Comparison of ENCODE assay signal across 9 mouse cellular contexts in genomic region chr4:154247207-154248091, GRCm38 (mm10). TPM values are rescaled to one million over a fixed set of nuclear protein-coding genes. Genes with fewer than 3 reads are reported as not detected.
DNase-seq lines count a peak whose midpoint lies in the region; ATAC-seq and TF ChIP-seq lines count a peak whose summit lies in the region.
"Had no signal": no experiment of that assay in that cellular context is flagged by ENCODE, and none has a peak within 500 bp of the region (broad histone marks: within the 10 kb centered on the region; RNA-seq: fewer than 3 reads in every experiment).

No protein-coding gene starts in this region.

- TF ChIP-seq CTCF in kidney, postnatal 0 days (IDR thresholded peaks at IDR 0.05; ENCODE audit: low read depth), result no peak
- TF ChIP-seq CTCF in embryonic fibroblast, embryonic 13.5 days (IDR thresholded peaks at IDR 0.05; ENCODE audit: borderline replicate concordance, insufficient read depth, low read length), result no peak
- no peak for TF ChIP-seq CTCF in liver, embryonic 14.5 days (IDR thresholded peaks at IDR 0.05; ENCODE audit: low read depth)

- H3K9ac ChIP-seq in kidney, postnatal 0 days (ENCODE audit: low read depth, low read length), result no peak overlapping the region
- no peak overlapping the region for H3K9ac ChIP-seq in liver, embryonic 14.5 days (replicated peaks)
- H3K9ac ChIP-seq: hindbrain, embryonic 14.5 days; midbrain, embryonic 13.5 days had no signal

- H3K36me3 ChIP-seq in kidney, postnatal 0 days (ENCODE audit: insufficient read depth, low read length), result no peaks in the 10 kb centered on the region
- H3K36me3 ChIP-seq in liver, embryonic 14.5 days (replicated peaks; ENCODE audit: control insufficient read depth, insufficient read depth, low read depth), result no peaks in the 10 kb centered on the region
- H3K36me3 ChIP-seq: midbrain, embryonic 13.5 days had no signal

- H3K27me3 ChIP-seq in kidney, postnatal 0 days (ENCODE audit: insufficient read depth, low read length), result no peaks in the 10 kb centered on the region
- H3K27me3 ChIP-seq in liver, embryonic 14.5 days (ENCODE audit: control insufficient read depth, insufficient read depth, low read length), result no peaks in the 10 kb centered on the region

- 0 out of 2 replicates have a peak overlapping the region, but pooled peaks have one; percentile 39 for H3K4me2 ChIP-seq in kidney, postnatal 0 days (ENCODE audit: low read length)
- peak overlapping the region; percentile 58 for H3K4me2 ChIP-seq in liver, embryonic 14.5 days (ENCODE audit: low read depth)

- WGBS in kidney, postnatal 0 days, result 35% methylated on average over 22 of the region's 22 CpGs
- 57% methylated on average over 22 of the region's 22 CpGs for WGBS in liver, embryonic 14.5 days (ENCODE audit: insufficient replicate concordance)

- H3K9me3 ChIP-seq in kidney, postnatal 0 days (replicated peaks; ENCODE audit: low read length), result no peaks in the 10 kb centered on the region
- no peaks in the 10 kb centered on the region for H3K9me3 ChIP-seq in liver, embryonic 14.5 days (ENCODE audit: control insufficient read depth, low read length)
- H3K9me3 ChIP-seq: midbrain, embryonic 13.5 days had no signal

- TF ChIP-seq POLR2A in embryonic fibroblast, embryonic 13.5 days (IDR thresholded peaks at IDR 0.05; ENCODE audit: low read depth, low read length), result no peak

- H3K27ac ChIP-seq in kidney, postnatal 0 days, result no peak overlapping the region
- H3K27ac ChIP-seq in embryonic fibroblast, embryonic 13.5 days (ENCODE audit: insufficient read depth, low read length), result peak overlapping the region; percentile 18; the same call in 1 of the 2 replicates
- no peak overlapping the region for H3K27ac ChIP-seq in liver, embryonic 14.5 days
- H3K27ac ChIP-seq: hindbrain, embryonic 14.5 days; midbrain, embryonic 13.5 days had no signal

- DNase-seq in kidney, postnatal 0 days (ENCODE audit: low spot score), result no peak
- no peak for DNase-seq in kidney, adult 9 months
- DNase-seq in embryo, embryonic 11 days, result peak; percentile 37
- DNase-seq in liver, embryonic 14.5 days (ENCODE audit: low read depth in 3 of 3, low spot score in 3 of 3), result no peak
- DNase-seq in right cerebral cortex, postnatal 10 days (ENCODE audit: low spot score in 2 of 2), result no peak
- DNase-seq in retina, postnatal 1 day, result no peak

- TF ChIP-seq EP300 in liver, embryonic 14.5 days (IDR thresholded peaks at IDR 0.05; ENCODE audit: low read depth), result no peak

- no peaks in the 10 kb centered on the region for H3K4me1 ChIP-seq in kidney, postnatal 0 days (replicated peaks; ENCODE audit: insufficient read depth, low read length)
- H3K4me1 ChIP-seq in embryonic fibroblast, embryonic 13.5 days (ENCODE audit: control insufficient read depth, insufficient read depth, low read length), result peaks cover 16% of the 10 kb centered on the region
- peaks cover 4 to 9% of the 10 kb centered on the region in 2 experiments for H3K4me1 ChIP-seq in liver, embryonic 14.5 days (replicated peaks; ENCODE audit: control insufficient read depth in 2 of 2, insufficient read depth in 2 of 2, low read length in 1 of 2)

- no peak overlapping the region for H3K4me3 ChIP-seq in kidney, postnatal 0 days (replicated peaks; ENCODE audit: low read depth, low read length)
- no peak overlapping the region for H3K4me3 ChIP-seq in embryonic fibroblast, embryonic 13.5 days (ENCODE audit: insufficient read depth, low read length)
- no peak overlapping the region for H3K4me3 ChIP-seq in liver, embryonic 14.5 days (ENCODE audit: insufficient read depth in 1 of 2, low read depth in 2 of 2, low read length in 2 of 2)
- H3K4me3 ChIP-seq: midbrain, embryonic 13.5 days had no signal

- peak; percentile 9; the same call in 1 of the 2 replicates for ATAC-seq in kidney, postnatal 0 days (replicated peaks; ENCODE audit: low FRiP score, low read depth)
- ATAC-seq in liver, embryonic 14.5 days (ENCODE audit: insufficient read depth), result no peak

RNA-seq across cellular contexts. Expression of gene Arhgef16, which starts 54.0 kb away (rescaled TPM):
- 39.8 and 44.6 TPM in 2 replicates for polyA plus RNA-seq in kidney, postnatal 0 days (2015; fragmentation: Nextera tagmentation; extraction: Ambion mirVana)
- polyA plus RNA-seq in embryonic fibroblast, embryonic 13.5 days (2011; ENCODE audit: insufficient read length, low read depth, missing spikeins), result 0.32 TPM in 1 of 2 replicates, not detected in the other
- polyA plus RNA-seq in liver, embryonic 14.5 days (2012; rRNA removed), result 2.5 and 2.8 TPM in 2 replicates
- 3.6 and 4.3 TPM in 2 replicates for polyA plus RNA-seq in liver, embryonic 14.5 days (2014; fragmentation: Nextera tagmentation; extraction: Ambion mirVana)
